In genomic region chr9:80391404-80391803, GRCm38 (mm10) we compare ENCODE assay signal across 15 mouse cellular contexts.
"Had no signal": no experiment of that assay in that cellular context is flagged by ENCODE, and none has a peak within 500 bp of the region (broad histone marks: within the 10 kb centered on the region; RNA-seq: fewer than 3 reads in every experiment).

No protein-coding gene starts in this region.

- H3K4me1 ChIP-seq: liver, embryonic 13.5 days; lung, embryonic 15.5 days had no signal

- H3K4me3 ChIP-seq: limb, embryonic 12.5 days; liver, embryonic 13.5 days; lung, embryonic 15.5 days; midbrain, embryonic 12.5 days had no signal

- H3K36me3 ChIP-seq: limb, embryonic 12.5 days; liver, embryonic 13.5 days; lung, embryonic 15.5 days; midbrain, embryonic 12.5 days had no signal

- H3K9me3 ChIP-seq: limb, embryonic 12.5 days; liver, embryonic 13.5 days; lung, embryonic 15.5 days; midbrain, embryonic 12.5 days had no signal

- H3K9ac ChIP-seq: limb, embryonic 12.5 days; liver, embryonic 13.5 days; liver, postnatal 0 days; lung, embryonic 15.5 days; midbrain, embryonic 12.5 days had no signal

- H3K27ac ChIP-seq: kidney, postnatal 0 days; limb, embryonic 12.5 days; liver, embryonic 13.5 days; lung, embryonic 15.5 days; midbrain, embryonic 12.5 days; stomach, postnatal 0 days had no signal

- H3K27me3 ChIP-seq: limb, embryonic 12.5 days; liver, embryonic 13.5 days; lung, embryonic 15.5 days; midbrain, embryonic 12.5 days had no signal

- ATAC-seq: liver, postnatal 0 days; midbrain, embryonic 16.5 days had no signal

- DNase-seq: kidney, postnatal 36 days; layer of hippocampus, adult 9-11 months; layer of hippocampus, postnatal 36 days; liver; liver, embryonic 13.5 days; liver, postnatal 0 days; lung, postnatal 14 days; right cerebral cortex, adult 18-20 months; right cerebral cortex, postnatal 25 days had no signal

- H3K4me2 ChIP-seq: limb, embryonic 12.5 days; liver, embryonic 13.5 days; lung, embryonic 15.5 days; midbrain, embryonic 12.5 days had no signal
